Mouse (Mus musculus): ENCODE results near the gene Ggps1. TPM values are rescaled to one million over a fixed set of nuclear protein-coding genes. Genes with fewer than 3 reads are reported as not detected.

The Ggps1 gene
- polyA plus RNA-seq (2016; fragmentation: Nextera tagmentation; extraction: Ambion mirVana): 16.8 and 18.2 TPM in 2 replicates

GRCm38 (mm10) chr13:14063013-14063941, at the start of gene Ggps1, which contains the start of gene Arid4b:
TSS of gene Ggps1 (minus strand) at chr13:14063488.
TSS of gene Arid4b (plus strand) at chr13:14063232.
- peak within 1 kb of the TSS; percentile 84 for H3K4me2 ChIP-seq
- peak within 1 kb of the TSS; percentile 97 for H3K27ac ChIP-seq
- peaks cover 18% of the 10 kb centered on the region; the same call in 1 of the 2 replicates for H3K36me3 ChIP-seq
- no peaks in the 10 kb centered on the region for H3K9me3 ChIP-seq (replicated peaks)
- no peaks in the 10 kb centered on the region for H3K27me3 ChIP-seq (replicated peaks)
- peak within 1 kb of the TSS; percentile 100 for H3K4me3 ChIP-seq
- ATAC-seq: peak; percentile 95
- H3K4me1 ChIP-seq: peaks cover 34% of the 10 kb centered on the region
- peak within 1 kb of the TSS; percentile 99 for H3K9ac ChIP-seq
- WGBS (ENCODE audit: insufficient replicate concordance): under 1% methylated on average over 63 of the region's 64 CpGs

DNA sequence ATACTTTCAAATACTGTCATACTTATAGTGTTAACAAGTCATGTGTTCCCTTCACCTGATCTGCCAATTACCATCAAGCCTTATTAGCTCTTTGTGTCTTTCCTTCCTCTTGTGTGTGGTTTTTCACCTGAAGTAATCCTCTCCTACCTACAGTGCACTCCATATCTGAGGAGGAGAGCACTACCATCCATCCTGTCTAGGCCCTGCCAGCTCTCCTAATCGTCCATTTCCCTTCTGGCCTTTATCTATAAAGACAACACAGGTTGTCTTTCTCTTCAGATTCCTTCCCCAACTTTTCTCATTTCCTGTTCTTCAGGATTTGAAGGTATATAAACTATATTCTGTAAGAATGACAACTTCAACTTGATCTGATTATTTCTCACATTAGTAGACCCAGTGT, 47.9 kb upstream of the Ggps1 start:
- 12% methylated on average over 1 of the region's 1 CpGs for WGBS (ENCODE audit: insufficient replicate concordance)
- peaks cover 18% of the 10 kb centered on the region for H3K4me1 ChIP-seq
- no peak overlapping the region for H3K4me2 ChIP-seq
- no peaks in the 10 kb centered on the region for H3K36me3 ChIP-seq
- no peaks in the 10 kb centered on the region for H3K9me3 ChIP-seq (replicated peaks)
- no peak overlapping the region for H3K9ac ChIP-seq
- no peaks in the 10 kb centered on the region for H3K27me3 ChIP-seq (replicated peaks)
- no peak overlapping the region for H3K4me3 ChIP-seq
- no peak for ATAC-seq
- H3K27ac ChIP-seq: no peak overlapping the region

GRCm38 (mm10) chr13:14110154-14110873, 47.0 kb upstream of the Ggps1 start:
- H3K4me1 ChIP-seq: peaks cover 18% of the 10 kb centered on the region
- H3K9me3 ChIP-seq (replicated peaks): no peaks in the 10 kb centered on the region
- 0 out of 2 replicates have a peak overlapping the region, but pooled peaks have one; percentile 14 for H3K27ac ChIP-seq
- H3K4me3 ChIP-seq: no peak overlapping the region
- peak; percentile 40; the same call in 1 of the 2 replicates for ATAC-seq
- 79% methylated on average over 2 of the region's 2 CpGs for WGBS (ENCODE audit: insufficient replicate concordance)
- no peaks in the 10 kb centered on the region for H3K36me3 ChIP-seq
- no peaks in the 10 kb centered on the region for H3K27me3 ChIP-seq (replicated peaks)
- no peak overlapping the region for H3K4me2 ChIP-seq
- H3K9ac ChIP-seq: no peak overlapping the region

- H3K4me2 ChIP-seq: no peak overlapping the region
- WGBS (ENCODE audit: insufficient replicate concordance): 76% methylated on average over 1 of the region's 1 CpGs
- peaks cover 11% of the 10 kb centered on the region for H3K4me1 ChIP-seq
- no peak for ATAC-seq
- no peaks in the 10 kb centered on the region for H3K36me3 ChIP-seq
- H3K4me3 ChIP-seq: no peak overlapping the region
- H3K9me3 ChIP-seq (replicated peaks): no peaks in the 10 kb centered on the region
- no peak overlapping the region for H3K9ac ChIP-seq
- no peaks in the 10 kb centered on the region for H3K27me3 ChIP-seq (replicated peaks)
- H3K27ac ChIP-seq: no peak overlapping the region
Observed at GRCm38 (mm10) chr13:14103026-14103425, 39.7 kb upstream of the Ggps1 start.

DNA sequence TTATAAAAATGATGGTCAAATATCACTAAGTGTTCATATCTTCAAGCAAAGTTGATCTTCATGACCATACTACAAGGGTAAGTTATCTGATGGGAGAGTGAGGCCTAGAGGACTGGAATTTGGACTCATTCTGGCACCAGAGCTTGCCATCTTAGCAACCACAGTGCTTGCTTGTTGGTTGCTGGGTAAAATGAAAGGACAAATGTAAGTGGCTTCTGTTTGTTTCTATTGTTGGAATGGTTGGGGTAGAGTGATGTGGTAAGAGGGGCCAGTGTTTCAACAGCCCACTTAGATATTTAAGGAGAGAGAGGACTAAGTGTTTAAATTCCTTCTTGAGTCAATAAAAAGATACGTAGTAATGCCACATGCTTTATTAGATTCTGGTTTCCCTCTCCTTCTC, 25.4 kb upstream of the Ggps1 start:
- H3K27me3 ChIP-seq (replicated peaks): no peaks in the 10 kb centered on the region
- no peak for ATAC-seq
- 85% methylated on average over 1 of the region's 1 CpGs for WGBS (ENCODE audit: insufficient replicate concordance)

GRCm38 (mm10) chr13:14075326-14075725, 12.0 kb upstream of the Ggps1 start:
- WGBS (ENCODE audit: insufficient replicate concordance): 74% methylated on average over 1 of the region's 1 CpGs
- no peak for ATAC-seq
- Histone ChIP-seq H3K27me3 (replicated peaks) (no peaks in the 10 kb centered on the region), H3K27ac (no peak overlapping the region), H3K4me1 (peaks cover 37% of the 10 kb centered on the region), H3K4me2 (no peak overlapping the region), H3K9me3 (replicated peaks) (no peaks in the 10 kb centered on the region), H3K4me3 (no peak overlapping the region), H3K36me3 (no peaks in the 10 kb centered on the region), H3K9ac (no peak overlapping the region)

More for the DNA sequence above, 25.4 kb upstream of the Ggps1 start:
- Histone ChIP-seq H3K36me3 (no peaks in the 10 kb centered on the region), H3K4me1 (peaks cover 13% of the 10 kb centered on the region), H3K4me3 (no peak overlapping the region), H3K4me2 (no peak overlapping the region), H3K27ac (no peak overlapping the region), H3K9ac (no peak overlapping the region), H3K9me3 (replicated peaks) (no peaks in the 10 kb centered on the region)

- H3K27ac ChIP-seq: peak overlapping the region; percentile 15; the same call in 1 of the 2 replicates
- no peak for ATAC-seq
- WGBS (ENCODE audit: insufficient replicate concordance): 100% methylated on average over 1 of the region's 1 CpGs
Observed at GRCm38 (mm10) chr13:14074371-14074770, 11.1 kb upstream of the Ggps1 start.

GRCm38 (mm10) chr13:14069291-14069690, 6.0 kb upstream of the Ggps1 start:
- ATAC-seq: no peak
- 76% methylated on average over 1 of the region's 1 CpGs for WGBS (ENCODE audit: insufficient replicate concordance)
- H3K4me1 ChIP-seq: peaks cover 32% of the 10 kb centered on the region
- H3K9ac ChIP-seq: no peak overlapping the region
- no peak overlapping the region for H3K4me3 ChIP-seq
- no peaks in the 10 kb centered on the region for H3K9me3 ChIP-seq (replicated peaks)
- H3K27ac ChIP-seq: no peak overlapping the region
- H3K36me3 ChIP-seq: peaks cover 24% of the 10 kb centered on the region; the same call in 1 of the 2 replicates
- H3K4me2 ChIP-seq: no peak overlapping the region
- H3K27me3 ChIP-seq (replicated peaks): no peaks in the 10 kb centered on the region

More at GRCm38 (mm10) chr13:14074371-14074770, 11.1 kb upstream of the Ggps1 start:
- Histone ChIP-seq H3K4me3 (no peak overlapping the region), H3K36me3 (peaks cover under 1% of the 10 kb centered on the region; the same call in 1 of the 2 replicates), H3K9me3 (replicated peaks) (no peaks in the 10 kb centered on the region), H3K27me3 (replicated peaks) (no peaks in the 10 kb centered on the region), H3K9ac (no peak overlapping the region), H3K4me1 (peaks cover 35% of the 10 kb centered on the region), H3K4me2 (no peak overlapping the region)

GRCm38 (mm10) chr13:14068035-14068434, 4.7 kb upstream of the Ggps1 start:
- no peak overlapping the region for H3K4me3 ChIP-seq
- H3K9me3 ChIP-seq (replicated peaks): no peaks in the 10 kb centered on the region
- H3K27me3 ChIP-seq (replicated peaks): no peaks in the 10 kb centered on the region
- H3K27ac ChIP-seq: no peak overlapping the region
- ATAC-seq: no peak
- no peak overlapping the region for H3K4me2 ChIP-seq
- no peak overlapping the region for H3K9ac ChIP-seq
- peaks cover 24% of the 10 kb centered on the region; the same call in 1 of the 2 replicates for H3K36me3 ChIP-seq
- H3K4me1 ChIP-seq: peaks cover 31% of the 10 kb centered on the region

GRCm38 (mm10) chr13:14065701-14066100, 2.4 kb upstream of the Ggps1 start:
- no peak for ATAC-seq
- Histone ChIP-seq H3K4me2 (peak overlapping the region; percentile 28), H3K27ac (no peak overlapping the region), H3K36me3 (peaks cover 24% of the 10 kb centered on the region; the same call in 1 of the 2 replicates), H3K9ac (no peak overlapping the region), H3K9me3 (replicated peaks) (no peaks in the 10 kb centered on the region), H3K4me3 (no peak overlapping the region), H3K4me1 (peaks cover 33% of the 10 kb centered on the region), H3K27me3 (replicated peaks) (no peaks in the 10 kb centered on the region)
- 76% methylated on average over 1 of the region's 1 CpGs for WGBS (ENCODE audit: insufficient replicate concordance)

DNA sequence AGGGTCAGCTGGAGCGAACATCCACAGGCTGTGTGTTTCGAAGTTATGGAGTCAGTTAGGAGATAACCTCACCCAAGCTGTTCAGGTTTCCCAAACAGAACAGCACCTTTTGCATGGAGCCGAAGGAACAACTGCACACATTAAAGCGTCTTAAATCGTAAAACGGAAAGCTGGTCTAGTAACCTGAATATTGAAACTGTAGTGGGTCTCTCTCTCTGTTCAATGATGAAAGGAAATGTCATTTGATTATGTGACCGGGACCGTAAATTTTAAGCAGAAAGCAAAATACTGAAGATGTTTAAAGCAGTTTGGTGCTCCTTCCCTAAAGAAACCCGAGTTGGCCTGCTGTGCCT, 1.7 kb upstream of the Ggps1 start:
- 20% methylated on average over 9 of the region's 9 CpGs for WGBS (ENCODE audit: insufficient replicate concordance)
- Histone ChIP-seq H3K4me2 (peak overlapping the region; percentile 83), H3K27me3 (replicated peaks) (no peaks in the 10 kb centered on the region), H3K9me3 (replicated peaks) (no peaks in the 10 kb centered on the region), H3K9ac (peak overlapping the region; percentile 99), H3K4me1 (peaks cover 34% of the 10 kb centered on the region), H3K27ac (peak overlapping the region; percentile 97), H3K36me3 (peaks cover 24% of the 10 kb centered on the region; the same call in 1 of the 2 replicates), H3K4me3 (peak overlapping the region; percentile 100)
- no peak for ATAC-seq
